Mouse (Mus musculus) stomach, embryonic 15.5 days (tissue): ENCODE measurements around the gene Gm12117. TPM values are rescaled to one million over a fixed set of nuclear protein-coding genes. Genes with fewer than 3 reads are reported as not detected.

Experiments used
- ATAC-seq: fragments of 200-750 bp; cut with Nextera tagmentation; 2 replicates; pipeline ENCODE4 v1.8.0; 2017; ENCODE audit warnings: low read depth, moderate number of reproducible peaks, moderate TSS enrichment; ENCODE audit not compliant: insufficient read depth, low FRiP score
- H3K27ac ChIP-seq: fragments of 300-500 bp; sonication (generic); 2 replicates; pipeline ENCODE4 v1.5.1; 2015; ENCODE audit warnings: mild to moderate bottlenecking, inconsistent platforms
- H3K27me3 ChIP-seq: fragments of 300-500 bp; sonication (generic); replicated peaks from 2 replicates; pipeline ENCODE4 v1.6.1; 2015; ENCODE audit warnings: inconsistent platforms
- H3K36me3 ChIP-seq: fragments of 300-500 bp; sonication (generic); 2 replicates; pipeline ENCODE4 v1.6.1; 2015; ENCODE audit warnings: inconsistent platforms
- H3K4me1 ChIP-seq: fragments of 300-500 bp; sonication (generic); 2 replicates; pipeline ENCODE4 v1.6.1; 2015; ENCODE audit warnings: inconsistent platforms
- H3K4me2 ChIP-seq: fragments of 300-500 bp; sonication (generic); 2 replicates; pipeline ENCODE4 v1.6.1; 2015; ENCODE audit warnings: mild to moderate bottlenecking, inconsistent platforms
- H3K4me3 ChIP-seq: fragments of 300-500 bp; sonication (generic); replicated peaks from 2 replicates; pipeline ENCODE4 v1.5.1; 2015; ENCODE audit warnings: inconsistent platforms
- H3K9ac ChIP-seq: fragments of 300-500 bp; sonication (generic); 2 replicates; pipeline ENCODE4 v1.6.1; 2015; ENCODE audit warnings: inconsistent platforms
- H3K9me3 ChIP-seq: fragments of 300-500 bp; sonication (generic); 2 replicates; pipeline ENCODE4 v1.6.1; 2016; ENCODE audit warnings: inconsistent platforms
- WGBS: fragments of 180-500 bp; shearing (Covaris S2); methylation state at CpG from one replicate; pipeline ENCODE4 v1.1.7; 2015; 5-methylcytosine and 5-hydroxymethylcytosine counted together
- polyA plus RNA-seq: library from polyadenylated mRNA; unstranded; fragments of >200 nt; fragmentation: Nextera tagmentation; extraction: Ambion mirVana; gene quantifications from 2 replicates; pipeline ENCODE4 v1.2.1, GENCODE M21; 2015

Gm12117 gene
- polyA plus RNA-seq: not detected in 2 replicates

DNA sequence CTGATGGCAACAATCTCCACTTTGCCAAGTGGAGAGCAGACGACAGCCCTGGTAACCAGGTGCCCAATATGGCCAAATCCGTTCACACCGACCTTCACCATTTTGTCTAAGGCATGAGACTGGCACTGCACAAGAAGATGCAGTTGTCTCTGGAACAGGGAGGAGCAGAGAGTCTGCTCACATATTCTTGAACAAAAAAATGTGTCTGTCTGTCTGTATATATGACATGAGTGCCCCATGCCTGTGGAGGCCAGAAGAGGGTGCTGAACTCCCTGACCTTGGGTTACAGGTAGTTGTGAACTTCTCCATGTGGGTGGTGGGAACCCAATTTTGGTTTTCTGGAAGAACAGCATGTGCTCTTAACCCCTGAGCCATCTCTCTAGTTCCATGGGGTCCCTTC is at the start of gene Gm12117:
Gene Gm12117, minus strand, starts transcription at position 101 of the 400 bp plus-strand sequence.
- no peak within 1 kb of the TSS for H3K4me2 ChIP-seq
- H3K27ac ChIP-seq: no peak within 1 kb of the TSS
- 95% methylated on average over 3 of the region's 3 CpGs for WGBS
- H3K9me3 ChIP-seq: no peaks in the 10 kb centered on the region
- H3K27me3 ChIP-seq: no peaks in the 10 kb centered on the region
- no peak within 1 kb of the TSS for H3K4me3 ChIP-seq
- no peaks in the 10 kb centered on the region for H3K36me3 ChIP-seq
- H3K4me1 ChIP-seq: no peaks in the 10 kb centered on the region
- no peak within 1 kb of the TSS for H3K9ac ChIP-seq
- no peak for ATAC-seq

- Histone ChIP-seq H3K4me2 (no peak overlapping the region), H3K9me3 (no peaks in the 10 kb centered on the region), H3K9ac (no peak overlapping the region), H3K4me1 (no peaks in the 10 kb centered on the region), H3K27ac (no peak overlapping the region), H3K4me3 (no peak overlapping the region), H3K27me3 (no peaks in the 10 kb centered on the region), H3K36me3 (no peaks in the 10 kb centered on the region)
- 77% methylated on average over 7 of the region's 7 CpGs for WGBS
- no peak for ATAC-seq
Observed at GRCm38 (mm10) chr11:33319006-33319611, 42.6 kb upstream of the Gm12117 start.

GRCm38 (mm10) chr11:33309566-33309965 is 33.0 kb upstream of the Gm12117 start:
- Histone ChIP-seq H3K4me2 (no peak overlapping the region), H3K4me3 (no peak overlapping the region), H3K9me3 (no peaks in the 10 kb centered on the region), H3K36me3 (no peaks in the 10 kb centered on the region), H3K9ac (no peak overlapping the region), H3K27me3 (no peaks in the 10 kb centered on the region), H3K4me1 (no peaks in the 10 kb centered on the region), H3K27ac (no peak overlapping the region)
- 46% methylated on average over 4 of the region's 4 CpGs for WGBS
- no peak for ATAC-seq

- 62% methylated on average over 8 of the region's 8 CpGs for WGBS
- Histone ChIP-seq H3K9ac (no peak overlapping the region), H3K4me1 (no peaks in the 10 kb centered on the region)
Observed at GRCm38 (mm10) chr11:33300859-33301258, 24.3 kb upstream of the Gm12117 start.

DNA sequence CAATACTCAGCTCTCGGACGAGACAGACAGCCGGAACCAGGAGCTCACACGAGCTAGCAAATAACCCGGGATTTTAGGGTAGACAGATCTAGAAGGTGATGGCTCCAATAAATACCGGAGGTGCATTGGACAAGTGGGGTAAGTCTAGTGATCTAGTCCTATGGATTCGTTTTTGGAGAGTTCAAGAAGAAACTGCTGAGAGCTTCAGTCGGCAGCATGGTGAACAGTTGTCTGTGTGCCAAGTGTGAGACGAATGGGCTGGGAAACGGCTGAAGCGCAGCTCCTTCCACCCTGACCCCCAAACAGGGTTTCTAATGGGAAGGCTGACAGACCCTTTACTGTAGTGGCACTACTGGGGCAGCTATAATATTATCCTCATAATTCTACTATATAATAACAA is 22.8 kb upstream of the Gm12117 start:
- ATAC-seq: no peak
- H3K9ac ChIP-seq: no peak overlapping the region
- no peak overlapping the region for H3K27ac ChIP-seq
- H3K4me2 ChIP-seq: no peak overlapping the region
- no peak overlapping the region for H3K4me3 ChIP-seq
- no peaks in the 10 kb centered on the region for H3K4me1 ChIP-seq
- no peaks in the 10 kb centered on the region for H3K9me3 ChIP-seq
- no peaks in the 10 kb centered on the region for H3K27me3 ChIP-seq
- no peaks in the 10 kb centered on the region for H3K36me3 ChIP-seq
- 62% methylated on average over 11 of the region's 11 CpGs for WGBS

More at GRCm38 (mm10) chr11:33300859-33301258, 24.3 kb upstream of the Gm12117 start:
- no peaks in the 10 kb centered on the region for H3K27me3 ChIP-seq
- no peak overlapping the region for H3K4me3 ChIP-seq
- H3K9me3 ChIP-seq: no peaks in the 10 kb centered on the region
- ATAC-seq: no peak
- no peak overlapping the region for H3K4me2 ChIP-seq
- no peaks in the 10 kb centered on the region for H3K36me3 ChIP-seq
- no peak overlapping the region for H3K27ac ChIP-seq

GRCm38 (mm10) chr11:33297121-33297520 is 20.6 kb upstream of the Gm12117 start:
- 70% methylated on average over 8 of the region's 8 CpGs for WGBS
- no peak for ATAC-seq
- H3K4me1 ChIP-seq: no peaks in the 10 kb centered on the region

GRCm38 (mm10) chr11:33295422-33295821 is 18.9 kb upstream of the Gm12117 start:
- Histone ChIP-seq H3K27me3 (no peaks in the 10 kb centered on the region), H3K9me3 (no peaks in the 10 kb centered on the region), H3K36me3 (no peaks in the 10 kb centered on the region), H3K4me3 (no peak overlapping the region), H3K9ac (no peak overlapping the region), H3K4me2 (no peak overlapping the region), H3K27ac (no peak overlapping the region), H3K4me1 (no peaks in the 10 kb centered on the region)
- 39% methylated on average over 3 of the region's 3 CpGs for WGBS
- no peak for ATAC-seq

More at GRCm38 (mm10) chr11:33297121-33297520, 20.6 kb upstream of the Gm12117 start:
- Histone ChIP-seq H3K4me3 (no peak overlapping the region), H3K9ac (no peak overlapping the region), H3K36me3 (no peaks in the 10 kb centered on the region), H3K4me2 (no peak overlapping the region), H3K27ac (no peak overlapping the region), H3K9me3 (no peaks in the 10 kb centered on the region), H3K27me3 (no peaks in the 10 kb centered on the region)

DNA sequence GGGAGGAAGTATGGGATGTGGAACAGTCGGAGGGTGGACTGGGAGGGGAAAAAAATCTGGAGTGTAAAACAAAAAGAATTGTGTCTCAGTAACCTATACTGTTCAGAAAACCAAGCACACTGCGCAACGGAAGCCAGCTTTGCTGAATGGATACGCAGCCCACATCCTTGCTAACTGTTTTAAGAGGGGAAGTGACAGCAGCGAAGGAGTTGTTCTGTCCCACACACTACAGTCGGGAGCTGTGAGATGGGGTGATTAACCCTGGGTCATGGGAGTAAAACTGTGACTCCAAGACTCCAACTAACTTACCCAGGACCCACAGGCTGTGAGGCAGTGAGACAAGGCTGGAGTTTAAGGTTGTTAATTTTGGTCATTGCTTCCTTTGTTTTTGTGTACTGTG is 17.5 kb upstream of the Gm12117 start:
- Histone ChIP-seq H3K36me3 (no peaks in the 10 kb centered on the region), H3K4me2 (no peak overlapping the region), H3K4me1 (no peaks in the 10 kb centered on the region), H3K9me3 (no peaks in the 10 kb centered on the region), H3K4me3 (no peak overlapping the region), H3K9ac (no peak overlapping the region), H3K27ac (no peak overlapping the region), H3K27me3 (no peaks in the 10 kb centered on the region)
- WGBS: 63% methylated on average over 6 of the region's 6 CpGs
- ATAC-seq: no peak

- WGBS: 78% methylated on average over 2 of the region's 2 CpGs
- Histone ChIP-seq H3K4me3 (no peak overlapping the region), H3K36me3 (no peaks in the 10 kb centered on the region), H3K27me3 (no peaks in the 10 kb centered on the region), H3K27ac (no peak overlapping the region), H3K9me3 (no peaks in the 10 kb centered on the region), H3K9ac (no peak overlapping the region), H3K4me2 (no peak overlapping the region), H3K4me1 (no peaks in the 10 kb centered on the region)
- no peak for ATAC-seq
Observed at GRCm38 (mm10) chr11:33278571-33278970, 2.0 kb upstream of the Gm12117 start.

GRCm38 (mm10) chr11:33274816-33275215 is 1.7 kb downstream of the Gm12117 start:
- Histone ChIP-seq H3K4me1 (no peaks in the 10 kb centered on the region), H3K9me3 (no peaks in the 10 kb centered on the region), H3K9ac (no peak overlapping the region), H3K4me2 (no peak overlapping the region), H3K27ac (no peak overlapping the region), H3K27me3 (no peaks in the 10 kb centered on the region), H3K4me3 (no peak overlapping the region), H3K36me3 (no peaks in the 10 kb centered on the region)
- WGBS: 48% methylated on average over 3 of the region's 3 CpGs
- no peak for ATAC-seq

GRCm38 (mm10) chr11:33274294-33274693 is 2.2 kb downstream of the Gm12117 start:
- no peaks in the 10 kb centered on the region for H3K9me3 ChIP-seq
- H3K4me1 ChIP-seq: no peaks in the 10 kb centered on the region
- H3K27me3 ChIP-seq: no peaks in the 10 kb centered on the region
- WGBS: 92% methylated on average over 1 of the region's 1 CpGs
- no peak overlapping the region for H3K27ac ChIP-seq
- H3K9ac ChIP-seq: no peak overlapping the region
- no peak overlapping the region for H3K4me2 ChIP-seq
- H3K4me3 ChIP-seq: no peak overlapping the region
- ATAC-seq: no peak
- H3K36me3 ChIP-seq: no peaks in the 10 kb centered on the region

DNA sequence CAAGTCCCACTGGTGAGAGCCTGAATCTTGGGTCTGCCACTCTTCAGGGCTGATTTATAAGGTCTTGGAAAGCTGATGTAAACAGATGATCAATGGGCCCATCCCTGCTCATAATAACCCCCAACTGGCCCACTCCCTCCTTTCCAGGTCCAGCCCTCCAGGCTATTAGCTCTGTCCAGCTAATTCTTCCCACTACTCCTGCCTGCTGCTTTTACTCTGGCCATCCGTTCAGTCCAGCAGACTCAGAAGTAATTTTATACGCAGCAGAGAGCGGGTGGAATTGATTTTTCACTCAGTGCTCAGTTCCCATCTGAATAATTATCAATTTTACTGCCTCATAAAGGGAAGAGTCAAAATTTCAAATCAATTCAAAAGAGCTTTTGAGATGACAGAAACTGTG is 36.2 kb downstream of the Gm12117 start:
- no peak for ATAC-seq
- Histone ChIP-seq H3K27me3 (no peaks in the 10 kb centered on the region), H3K4me2 (no peak overlapping the region), H3K9ac (no peak overlapping the region), H3K4me3 (no peak overlapping the region), H3K4me1 (no peaks in the 10 kb centered on the region), H3K36me3 (no peaks in the 10 kb centered on the region), H3K9me3 (no peaks in the 10 kb centered on the region), H3K27ac (no peak overlapping the region)
- WGBS: 62% methylated on average over 3 of the region's 3 CpGs

- no peak overlapping the region for H3K4me2 ChIP-seq
- no peak overlapping the region for H3K4me3 ChIP-seq
- H3K4me1 ChIP-seq: no peaks in the 10 kb centered on the region
- ATAC-seq: no peak
- no peaks in the 10 kb centered on the region for H3K36me3 ChIP-seq
- no peaks in the 10 kb centered on the region for H3K9me3 ChIP-seq
- WGBS: 45% methylated on average over 3 of the region's 3 CpGs
- H3K9ac ChIP-seq: no peak overlapping the region
- no peaks in the 10 kb centered on the region for H3K27me3 ChIP-seq
- H3K27ac ChIP-seq: no peak overlapping the region
Observed at GRCm38 (mm10) chr11:33234134-33234533, 42.4 kb downstream of the Gm12117 start.
